Mouse (Mus musculus): ENCODE data around the gene Ptprk. TPM values are rescaled to one million over a fixed set of nuclear protein-coding genes. Genes with fewer than 3 reads are reported as not detected.

Gene Ptprk
- total RNA-seq, 2 experiments from 2014 or later: 4.0 to 4.5 TPM

DNA sequence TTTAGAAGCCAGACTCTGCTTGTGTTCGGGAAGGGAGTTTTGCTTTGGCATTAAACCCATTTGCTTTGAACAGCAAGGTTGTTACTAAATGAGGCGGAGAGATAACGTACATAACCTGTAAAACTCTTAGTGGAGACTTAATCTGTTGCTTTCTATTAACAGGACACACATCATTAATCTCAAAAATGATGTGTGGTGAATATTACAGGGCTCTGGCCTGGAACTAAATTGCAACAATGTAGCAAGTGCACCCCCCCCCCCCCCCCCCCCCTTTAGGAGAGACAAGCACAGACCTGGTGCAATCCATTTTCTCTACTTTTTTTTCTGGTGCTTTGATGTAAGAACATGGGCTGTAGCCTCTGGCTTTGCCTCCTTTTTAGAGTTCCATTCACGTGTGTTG lies 195.7 kb downstream of the Ptprk start:
- intact Hi-C loops (cut with DNase I): no loop called here
- no peak for DNase-seq

DNA sequence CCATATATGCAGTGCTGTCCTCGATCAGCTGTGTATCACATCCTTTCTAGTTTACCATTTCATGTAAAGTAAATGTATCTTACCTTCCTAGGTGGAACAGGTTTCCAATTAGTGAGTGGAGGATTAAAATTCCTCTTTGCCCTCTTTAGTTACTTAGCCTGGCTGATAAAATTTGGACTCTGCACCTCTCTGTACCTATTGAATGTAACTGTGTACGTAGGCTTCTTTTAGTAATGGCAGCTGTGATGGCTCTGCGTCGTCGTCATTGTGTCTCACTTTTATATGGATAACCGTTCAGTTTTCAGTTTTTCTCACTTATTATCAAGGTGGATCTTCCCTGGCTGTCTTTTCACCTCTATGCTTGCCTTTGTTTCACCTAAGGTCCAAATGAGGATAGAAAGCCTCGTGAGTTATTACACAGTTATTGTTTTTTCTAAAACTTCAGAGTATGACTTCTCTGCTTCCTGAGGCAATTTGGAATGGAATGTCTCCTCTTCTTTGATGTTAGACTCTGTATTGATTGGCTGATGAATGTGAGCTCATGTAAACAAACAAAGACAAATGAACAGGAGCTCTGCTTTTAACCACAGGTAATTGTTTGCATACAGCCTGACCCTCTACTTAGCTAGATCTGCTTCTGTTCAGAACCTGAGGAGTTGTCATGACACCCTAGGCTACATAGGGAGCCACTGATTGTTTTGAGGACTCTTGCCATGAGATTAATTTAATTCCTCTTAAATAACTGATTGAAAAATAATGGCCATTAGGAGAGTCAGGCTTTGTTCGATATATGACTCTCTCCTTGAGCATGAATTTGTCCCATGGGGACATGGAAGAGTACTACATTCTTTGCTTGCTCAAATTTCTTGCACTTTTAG lies 197.3 kb downstream of the Ptprk start:
- no peak for DNase-seq
- intact Hi-C loops (cut with DNase I): no loop called here

DNA sequence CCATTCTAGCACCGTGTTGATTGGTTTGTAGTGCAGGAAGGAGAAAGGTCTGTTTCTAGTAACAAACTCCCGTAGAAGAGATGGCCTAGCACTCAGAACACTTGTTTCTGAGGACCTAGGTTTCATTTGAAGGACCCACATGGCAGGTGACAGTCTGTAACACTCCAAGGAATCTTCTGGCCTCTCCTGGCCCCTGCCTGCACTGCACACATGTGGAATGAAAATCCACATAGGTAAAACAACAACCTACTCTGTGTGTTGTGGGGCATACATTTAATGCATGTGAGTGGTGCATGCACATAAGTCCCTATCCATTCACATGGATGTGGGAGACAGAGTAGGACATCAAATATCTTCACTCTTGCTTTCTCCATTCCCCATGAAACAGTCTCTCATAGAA lies 204.1 kb downstream of the Ptprk start:
- intact Hi-C loops (cut with DNase I): no loop called here
- DNase-seq: no peak

DNA sequence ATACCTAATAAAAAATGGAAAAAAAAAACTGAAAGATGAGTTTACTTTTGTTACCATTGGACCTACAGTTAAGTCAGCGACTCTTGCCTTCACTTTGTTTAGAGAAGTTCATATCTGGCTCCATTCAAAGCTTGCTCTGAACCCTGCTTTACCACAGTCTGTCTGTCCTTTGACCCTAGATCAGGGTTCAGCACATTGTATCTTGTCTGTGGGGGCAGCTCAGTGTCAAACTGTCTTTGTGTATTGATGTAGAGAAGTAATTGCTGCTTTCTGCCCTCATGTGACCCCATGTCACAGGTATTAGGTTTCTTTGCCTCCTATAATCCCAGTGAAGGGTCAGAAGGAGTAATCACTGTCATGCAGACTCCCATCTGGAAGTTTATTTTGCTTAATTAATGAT lies 222.9 kb downstream of the Ptprk start:
- no peak for DNase-seq
- intact Hi-C loops (cut with DNase I): no loop called here

DNA sequence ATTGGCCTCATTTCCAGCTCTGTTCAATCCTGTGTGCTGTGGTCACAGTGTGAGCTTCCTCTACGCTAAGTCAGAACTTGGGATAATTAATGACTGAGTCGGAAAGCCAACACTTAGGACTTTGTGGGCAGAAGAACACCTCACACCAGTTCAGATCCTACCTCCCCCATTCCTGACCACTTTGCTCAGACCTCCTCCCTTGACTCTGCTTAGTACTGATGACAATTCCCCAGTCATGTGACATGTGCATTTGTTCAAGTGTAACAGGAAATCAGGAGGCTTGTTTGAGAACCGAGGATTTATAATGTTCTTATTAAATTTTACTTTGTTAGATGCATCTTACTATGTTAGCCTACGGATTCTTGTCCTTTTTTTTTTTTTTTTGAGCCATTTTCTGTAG lies 224.6 kb downstream of the Ptprk start:
- no peak for DNase-seq
- intact Hi-C loops (cut with DNase I): no loop called here

DNA sequence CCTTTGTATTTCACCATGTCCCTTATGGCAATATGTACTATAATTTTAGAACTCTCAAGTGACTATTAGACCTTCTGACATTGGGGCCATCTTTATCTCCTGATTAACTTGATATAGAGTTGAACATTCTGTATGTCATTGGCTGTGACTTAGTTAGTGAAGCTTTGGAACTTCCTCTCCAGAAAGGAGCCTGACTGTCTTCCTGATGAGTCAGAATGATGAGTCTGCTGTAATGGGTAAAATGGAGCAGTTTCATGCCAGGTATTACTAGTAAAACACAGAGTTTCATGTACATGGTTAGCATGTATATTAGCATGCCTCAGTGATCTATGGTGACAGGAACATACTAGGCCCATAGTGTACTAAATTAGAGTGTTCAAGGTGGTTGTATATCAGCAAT lies 229.2 kb downstream of the Ptprk start:
- DNase-seq: no peak
- intact Hi-C loops (cut with DNase I): no loop called here

DNA sequence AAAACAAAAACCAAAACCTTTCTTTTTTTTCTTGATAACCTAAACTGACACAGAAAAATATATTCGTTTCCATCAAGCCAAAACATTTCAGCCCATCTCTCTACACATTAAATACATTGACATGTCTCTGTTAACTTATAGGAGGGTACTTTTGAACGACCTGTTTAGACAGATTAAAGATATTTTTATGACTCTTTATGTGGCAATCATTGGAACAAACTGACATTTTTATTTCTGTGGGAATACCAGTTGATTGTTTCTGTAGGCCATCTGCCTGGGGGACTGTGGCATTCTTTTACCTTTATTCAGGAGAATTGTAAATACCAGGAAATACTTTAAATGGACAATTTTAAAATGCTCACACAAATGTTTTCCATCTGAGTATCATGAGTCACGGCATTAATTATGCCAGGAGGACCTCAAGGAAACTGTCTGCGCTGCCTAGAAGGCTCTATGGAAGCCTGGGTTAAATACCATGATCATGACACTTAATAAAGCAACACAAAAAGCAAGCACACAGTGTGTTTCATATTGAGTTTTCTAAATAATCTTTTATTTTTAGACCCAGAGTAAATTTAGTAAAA lies 229.8 kb downstream of the Ptprk start:
- no peak for DNase-seq
- intact Hi-C loops (cut with DNase I): no loop called here

DNA sequence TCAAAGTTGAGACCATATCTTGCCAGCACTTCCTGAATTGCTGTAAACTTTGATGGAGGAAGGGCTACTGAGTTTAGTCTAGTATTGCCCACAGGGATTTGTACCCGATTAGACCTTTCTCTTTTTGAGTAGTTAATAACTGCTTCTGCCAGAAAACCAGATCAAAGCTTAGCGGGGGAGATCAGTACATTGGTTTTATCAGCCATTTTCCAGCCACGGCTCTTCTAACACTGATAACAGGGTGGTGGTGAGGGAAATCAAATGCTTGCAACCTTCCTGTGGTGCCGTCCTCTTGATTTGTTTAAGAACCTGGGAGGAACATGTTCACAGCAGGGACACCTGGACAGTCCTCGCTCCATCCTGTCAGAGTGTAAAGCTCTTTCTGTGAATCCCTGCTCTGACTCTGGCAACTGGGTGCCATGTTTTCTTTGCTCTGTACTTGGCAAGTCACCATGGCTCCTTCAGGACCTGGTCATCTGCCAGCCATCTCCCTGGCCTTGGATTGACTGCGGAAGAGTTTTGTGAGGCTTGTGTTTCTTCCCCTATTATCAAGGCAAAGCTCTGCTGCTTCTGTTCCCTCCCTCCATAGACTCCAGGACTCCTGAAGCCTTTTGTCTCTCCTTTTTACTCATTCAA lies 231.9 kb downstream of the Ptprk start:
- intact Hi-C loops (cut with DNase I): no loop called here
- DNase-seq: no peak

DNA sequence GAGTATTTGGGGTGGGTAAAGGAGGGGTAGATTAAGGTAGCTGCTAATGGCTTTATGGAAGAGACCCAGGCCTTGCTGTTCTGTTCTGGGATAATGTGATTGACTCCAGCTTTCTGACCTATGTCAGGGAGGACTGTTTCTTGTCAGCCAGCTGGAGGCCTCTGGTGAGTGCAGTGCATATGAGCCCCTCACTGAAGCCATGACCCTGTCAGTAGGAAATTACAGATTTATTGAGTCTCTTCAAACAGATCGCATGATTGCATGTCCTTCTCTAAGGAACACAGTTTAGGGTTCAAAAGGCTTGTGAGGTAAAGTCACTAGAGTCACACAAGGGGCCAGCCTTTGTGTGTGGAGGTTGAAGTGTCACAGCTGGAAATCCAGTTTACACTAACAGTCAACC lies 236.7 kb downstream of the Ptprk start:
- intact Hi-C loops (cut with DNase I): no loop called here

DNA sequence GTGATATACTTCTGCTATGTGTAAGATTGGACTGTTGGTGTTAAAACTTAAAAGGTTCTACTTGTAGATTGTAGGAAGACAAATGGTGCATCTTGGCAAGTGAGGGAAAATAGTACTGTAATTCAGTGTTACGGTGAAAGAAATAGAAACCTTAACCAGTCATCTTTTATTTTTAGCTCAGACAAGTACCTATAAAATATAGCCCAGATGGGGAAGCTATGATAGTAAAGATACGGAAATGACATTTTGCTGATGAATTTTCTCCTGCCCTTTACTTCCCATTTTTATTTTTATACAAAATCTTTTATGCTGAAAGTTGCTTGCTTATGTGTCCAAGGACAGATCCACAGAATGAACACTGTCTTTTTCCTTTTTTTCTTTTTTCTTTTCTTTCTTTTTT lies 248.4 kb downstream of the Ptprk start:
- DNase-seq: no peak
- intact Hi-C loops (cut with DNase I): no loop called here

More for the DNA sequence above, 236.7 kb downstream of the Ptprk start:
- DNase-seq: no peak

DNA sequence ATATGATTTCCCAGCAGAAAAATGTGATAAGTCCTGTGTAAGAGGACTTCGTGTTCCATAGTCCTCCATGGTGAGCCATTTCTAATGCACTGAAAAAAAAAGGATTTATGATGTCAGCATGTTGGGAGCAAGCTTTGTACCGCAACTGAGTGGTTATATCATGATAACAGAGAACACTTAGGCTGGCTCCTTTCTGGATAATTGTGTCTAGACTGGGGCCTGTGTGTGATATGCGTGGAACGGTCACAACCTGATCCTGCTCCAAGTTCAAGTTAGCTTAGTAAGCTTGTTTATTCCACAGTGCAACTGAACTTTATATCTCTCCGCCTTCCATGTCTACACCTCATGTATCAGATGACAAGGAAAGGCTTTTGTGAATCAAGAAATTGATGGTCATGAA lies 260.6 kb downstream of the Ptprk start:
- no peak for DNase-seq
- intact Hi-C loops (cut with DNase I): no loop called here

DNA sequence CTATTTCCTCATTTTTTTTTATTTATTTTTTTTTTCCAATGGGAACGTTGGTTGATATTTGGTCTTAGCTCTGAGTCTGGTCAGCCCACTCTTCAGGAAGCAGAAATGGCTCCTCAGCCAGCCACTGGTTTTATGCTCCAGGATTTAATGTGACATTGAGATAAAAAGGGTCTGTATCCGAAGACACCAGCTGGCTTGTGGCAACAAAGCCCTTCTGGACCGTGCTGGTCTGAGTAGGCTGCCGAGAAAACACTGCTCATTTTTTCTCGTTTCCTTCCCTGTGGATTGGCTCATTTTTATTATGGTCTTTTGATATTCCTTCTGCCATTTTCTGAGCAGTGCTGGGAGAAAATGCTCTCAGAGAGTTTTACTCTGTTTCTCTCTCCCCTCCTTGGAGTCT lies 263.9 kb downstream of the Ptprk start:
- no peak for DNase-seq
- intact Hi-C loops (cut with DNase I): no loop called here

DNA sequence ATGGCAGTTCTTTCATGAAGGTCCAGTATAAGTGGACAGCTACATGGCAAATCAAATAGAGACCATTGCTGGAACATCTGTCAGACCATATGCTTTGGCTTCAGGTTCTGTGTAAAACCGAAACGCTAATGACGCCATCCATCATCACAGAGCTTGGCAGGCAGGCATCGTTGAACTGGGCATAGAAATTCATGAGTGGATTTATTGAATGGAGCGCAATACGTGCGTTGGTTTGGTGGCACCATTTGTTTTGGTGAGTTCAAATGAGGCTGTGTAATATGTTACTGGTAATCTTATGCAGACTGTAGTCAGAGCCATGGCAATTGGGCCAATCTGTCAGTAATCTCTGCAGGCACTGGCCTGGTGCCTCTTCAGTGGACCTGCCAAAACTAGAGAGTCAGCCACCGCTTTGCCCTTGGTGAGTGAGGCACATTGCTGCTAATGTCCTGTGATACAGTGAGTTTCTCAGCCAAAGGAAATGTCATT lies 270.6 kb downstream of the Ptprk start:
- DNase-seq: peak in 1 of 2 experiments; percentile 13
- intact Hi-C loops (cut with DNase I): no loop called here

DNA sequence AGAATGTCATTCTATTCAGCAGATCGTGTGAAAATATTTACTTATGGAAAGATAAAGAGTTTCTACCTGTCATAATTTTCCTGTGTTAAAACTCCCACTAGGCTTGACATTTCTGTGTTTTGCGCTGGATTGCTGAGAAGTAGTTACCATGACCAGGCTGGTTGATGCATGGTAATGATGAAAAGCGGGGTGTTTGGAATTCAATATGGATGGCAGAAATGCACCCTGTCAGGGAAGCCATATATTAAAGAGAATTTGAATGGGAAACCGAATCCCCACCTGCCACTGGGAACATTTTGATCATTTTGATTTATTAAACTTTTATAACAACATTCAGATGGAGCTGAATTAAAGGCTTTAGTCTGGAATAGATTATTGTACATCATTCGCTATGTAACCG lies 290.7 kb downstream of the Ptprk start:
- no peak for DNase-seq
- intact Hi-C loops (cut with DNase I): no loop called here

DNA sequence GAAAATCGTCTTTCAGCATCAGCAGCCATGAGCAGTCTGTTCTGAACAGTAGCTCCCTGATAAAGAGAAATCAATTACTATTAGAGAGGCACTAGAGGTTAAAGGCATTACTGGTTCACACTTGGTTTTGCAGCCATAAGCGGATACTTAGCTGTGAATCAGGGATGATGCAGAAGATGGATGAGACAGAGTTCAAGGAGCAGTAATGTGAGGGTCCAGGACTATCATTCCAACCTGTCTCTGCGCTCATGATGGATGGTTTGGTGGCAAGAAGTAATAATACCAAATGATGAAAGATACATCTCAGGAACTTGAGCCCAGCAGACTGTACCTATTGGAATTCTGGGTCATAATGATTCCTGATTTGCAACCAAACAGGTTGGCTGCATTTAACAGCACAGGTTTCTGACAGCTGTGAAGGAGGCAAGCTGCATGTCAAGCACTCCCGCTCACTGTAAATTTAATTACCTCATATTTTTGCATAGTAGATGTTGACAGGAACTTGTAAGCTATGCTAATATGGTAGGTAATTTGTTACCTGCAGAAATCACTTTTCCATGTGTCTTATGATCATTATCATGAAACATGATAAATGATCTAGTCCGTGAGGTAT lies 291.6 kb downstream of the Ptprk start:
- DNase-seq: no peak
- intact Hi-C loops (cut with DNase I): no loop called here

DNA sequence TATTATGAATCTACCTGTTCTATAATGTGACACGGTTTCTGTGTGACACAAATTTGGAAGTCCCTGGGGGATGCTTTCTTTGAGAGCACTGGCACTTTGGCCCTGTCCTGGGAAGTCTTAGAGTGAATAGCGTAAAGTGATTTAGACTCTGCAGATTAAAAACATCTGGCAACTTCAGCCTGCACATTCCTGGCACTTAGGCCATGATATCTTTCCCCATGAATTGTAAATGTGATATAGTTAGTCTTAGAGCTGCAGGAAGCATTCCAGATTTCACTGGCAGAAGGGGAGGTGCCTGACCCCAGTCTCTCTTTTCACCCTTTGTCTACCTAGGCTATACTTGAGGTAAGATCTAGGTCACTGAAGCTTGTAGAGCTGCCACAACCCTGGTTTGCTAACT lies 295.2 kb downstream of the Ptprk start:
- intact Hi-C loops (cut with DNase I): no loop called here
- no peak for DNase-seq

DNA sequence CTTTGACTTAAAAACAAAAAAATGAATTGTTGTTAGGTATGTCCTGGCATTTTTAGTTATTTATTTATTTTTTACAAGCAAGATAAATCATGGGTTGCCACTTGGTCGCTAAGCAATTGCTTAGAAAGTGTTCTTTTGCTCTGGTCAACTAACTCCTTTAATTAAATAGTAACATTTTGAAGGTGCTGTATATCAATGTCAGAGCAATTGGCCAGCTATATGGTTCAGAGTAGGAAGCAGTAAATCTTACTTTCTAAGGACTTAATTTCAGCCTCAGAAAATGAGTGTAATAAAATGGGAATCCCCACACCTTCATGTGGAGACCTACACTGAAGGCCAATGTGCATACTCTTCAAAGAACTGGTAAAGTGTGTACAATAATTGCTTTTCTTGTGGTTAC lies 300.3 kb downstream of the Ptprk start:
- intact Hi-C loops (cut with DNase I): no loop called here
- DNase-seq: no peak

DNA sequence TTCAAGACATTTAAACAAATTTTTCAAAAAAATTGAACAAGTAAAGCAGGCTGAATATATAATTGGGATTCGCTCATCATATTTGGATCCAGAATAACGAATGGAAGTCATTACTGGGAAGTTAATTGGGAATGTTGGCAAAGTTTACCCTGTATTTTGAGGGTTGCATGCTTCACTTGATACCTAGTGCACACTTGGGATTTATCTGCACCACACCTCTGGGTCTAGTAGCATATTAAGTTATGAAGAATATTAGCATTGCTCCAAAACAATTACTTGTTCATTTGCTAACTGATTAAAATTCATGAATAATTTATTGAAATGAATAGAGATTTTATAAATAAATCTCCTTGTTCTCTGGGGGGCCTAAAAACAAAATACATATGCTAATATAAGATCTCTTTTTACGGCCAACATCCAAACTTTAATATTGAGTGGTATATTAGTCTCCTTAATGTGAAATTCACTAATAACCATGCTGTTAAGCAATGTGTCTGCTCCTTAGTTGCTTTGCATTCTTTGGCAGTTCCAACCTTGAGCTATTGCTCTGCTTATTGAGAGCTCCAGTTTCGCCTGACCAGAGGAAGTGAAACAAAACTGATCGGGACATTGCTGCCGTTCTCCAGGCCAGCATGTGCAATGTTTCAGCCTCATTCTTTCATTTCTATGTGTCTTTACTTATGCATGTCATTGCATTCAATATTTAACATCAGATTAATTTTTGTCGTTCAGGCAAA lies 305.3 kb downstream of the Ptprk start:
- DNase-seq: no peak
- intact Hi-C loops (cut with DNase I): no loop called here

DNA sequence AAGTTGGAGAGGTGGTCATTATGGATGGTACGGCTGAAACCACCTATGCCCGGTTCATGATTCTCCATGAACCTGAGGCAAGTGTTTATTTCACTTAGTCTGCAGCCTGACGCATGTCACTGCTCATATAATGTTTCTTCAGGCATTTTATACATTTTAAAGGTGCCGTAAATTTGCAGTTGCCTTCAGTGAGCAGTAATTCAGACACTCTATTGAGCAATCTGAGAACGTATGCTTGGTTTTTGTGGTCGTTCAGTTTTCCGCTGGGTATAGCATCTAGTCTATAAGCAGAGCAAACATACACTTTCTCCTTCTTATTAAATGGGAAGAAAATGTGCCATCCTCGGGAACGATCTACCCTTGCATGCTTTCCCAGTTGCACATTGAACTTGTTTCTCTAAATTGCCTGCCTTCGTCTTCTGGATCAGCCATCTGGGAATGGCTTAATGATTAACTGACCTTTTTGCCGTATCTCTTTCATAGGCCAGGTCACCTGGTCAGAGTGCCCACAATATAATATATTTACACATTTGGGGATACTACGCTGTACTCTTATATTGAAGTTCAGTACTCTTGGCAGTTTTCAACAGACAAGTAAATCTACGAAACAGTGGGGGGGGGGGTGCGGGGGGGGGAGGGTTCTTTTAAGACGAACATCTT lies 313.1 kb downstream of the Ptprk start:
- intact Hi-C loops (cut with DNase I): no loop called here
- no peak for DNase-seq

DNA sequence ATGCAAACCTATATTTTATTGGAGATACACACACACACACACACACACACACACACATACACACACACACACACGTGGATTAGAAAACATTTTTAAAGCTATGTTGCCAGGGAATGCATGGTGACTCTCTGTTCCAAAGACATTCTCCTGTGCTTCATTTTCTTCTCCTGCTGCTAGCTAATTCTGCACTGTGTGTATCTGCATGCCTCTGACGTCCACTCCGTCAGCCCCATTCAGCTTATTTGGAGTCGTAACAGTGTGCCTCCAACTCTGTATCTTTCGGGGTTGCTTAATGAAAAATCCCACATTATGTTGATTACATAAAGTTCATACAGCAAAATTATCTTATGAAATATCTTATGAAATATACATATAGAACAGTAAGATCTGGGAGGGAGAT lies 316.5 kb downstream of the Ptprk start:
- intact Hi-C loops (cut with DNase I): no loop called here
- DNase-seq: no peak

Data from gastrocnemius, postnatal 36 days (tissue).